Mouse (Mus musculus) mouse trophoblast stem cell (cell line): ENCODE measurements around the gene Agpat1.

Experiments
- in situ Hi-C, 2 experiments: fragments of 300-500 bp; cut with MseI, MboI; formaldehyde crosslinking; loops; 2 replicates in 1 of 2; 3 replicates in 1 of 2; pipeline ENCODE4 v1.15.1; 2025

Gene Agpat1

GRCm38 (mm10) chr17:34604061-34604508, at the start of gene Agpat1:
Agpat1 (plus strand) TSS chr17:34604262.
- in situ Hi-C loops: no loop called here

GRCm38 (mm10) chr17:34555483-34555882, 48.6 kb upstream of the Agpat1 start:
- in situ Hi-C loops: loop anchor here (5.0 kb wide), 2 partner anchors 113 to 118 kb away; no protein-coding TSS in a partner anchor

GRCm38 (mm10) chr17:34556406-34556805, 47.7 kb upstream of the Agpat1 start:
- in situ Hi-C loops: loop anchor here (5.0 kb wide), 2 partner anchors 114 to 119 kb away; no protein-coding TSS in a partner anchor

GRCm38 (mm10) chr17:34557411-34557810, 46.7 kb upstream of the Agpat1 start:
- in situ Hi-C loops: loop anchor here (5.0 kb wide), 2 partner anchors 115 to 120 kb away; no protein-coding TSS in a partner anchor

- in situ Hi-C loops: loop anchor here (5.0 kb wide), 2 partner anchors 117 to 122 kb away; no protein-coding TSS in a partner anchor
Observed at GRCm38 (mm10) chr17:34559116-34559515, 44.9 kb upstream of the Agpat1 start.

- in situ Hi-C loops: loop anchor here (5.0 kb wide), 2 partner anchors 118 to 123 kb away; no protein-coding TSS in a partner anchor
Observed at GRCm38 (mm10) chr17:34559895-34560294, 44.2 kb upstream of the Agpat1 start.

GRCm38 (mm10) chr17:34560438-34560837, 43.6 kb upstream of the Agpat1 start:
- in situ Hi-C loops: no loop called here

- in situ Hi-C loops: no loop called here
Observed at GRCm38 (mm10) chr17:34561200-34561599, 42.9 kb upstream of the Agpat1 start.

- in situ Hi-C loops: no loop called here
Observed at GRCm38 (mm10) chr17:34562595-34562994, 41.5 kb upstream of the Agpat1 start.

GRCm38 (mm10) chr17:34563354-34563753, 40.7 kb upstream of the Agpat1 start:
- in situ Hi-C loops: no loop called here

- in situ Hi-C loops: no loop called here
Observed at GRCm38 (mm10) chr17:34564003-34564421, 40.0 kb upstream of the Agpat1 start, which contains the start of gene Notch4. Notch4 (plus strand) TSS chr17:34564268.

- in situ Hi-C loops: no loop called here
Observed at GRCm38 (mm10) chr17:34564796-34565195, 39.3 kb upstream of the Agpat1 start.

- in situ Hi-C loops: no loop called here
Observed at GRCm38 (mm10) chr17:34567311-34567710, 36.8 kb upstream of the Agpat1 start.

GRCm38 (mm10) chr17:34568421-34568820, 35.6 kb upstream of the Agpat1 start:
- in situ Hi-C loops: no loop called here

GRCm38 (mm10) chr17:34569919-34570318, 34.1 kb upstream of the Agpat1 start:
- in situ Hi-C loops: no loop called here

GRCm38 (mm10) chr17:34571875-34572274, 32.2 kb upstream of the Agpat1 start:
- in situ Hi-C loops: no loop called here

GRCm38 (mm10) chr17:34572361-34572760, 31.7 kb upstream of the Agpat1 start:
- in situ Hi-C loops: no loop called here

GRCm38 (mm10) chr17:34576577-34576976, 27.5 kb upstream of the Agpat1 start:
- in situ Hi-C loops: loop anchor here in 1 of 2 experiments (5.0 kb wide), 1 partner anchor 36 kb away; no protein-coding TSS in a partner anchor

- in situ Hi-C loops: loop anchor here in 1 of 2 experiments (5.0 kb wide), 1 partner anchor 34 kb away; no protein-coding TSS in a partner anchor
Observed at GRCm38 (mm10) chr17:34578070-34578469, 26.0 kb upstream of the Agpat1 start.

GRCm38 (mm10) chr17:34582528-34582927, 21.5 kb upstream of the Agpat1 start:
- in situ Hi-C loops: no loop called here

GRCm38 (mm10) chr17:34583397-34583796, 20.7 kb upstream of the Agpat1 start:
- in situ Hi-C loops: no loop called here

GRCm38 (mm10) chr17:34583819-34584218, 20.2 kb upstream of the Agpat1 start:
- in situ Hi-C loops: no loop called here

GRCm38 (mm10) chr17:34585121-34585520, 18.9 kb upstream of the Agpat1 start:
- in situ Hi-C loops: no loop called here
